Mouse (Mus musculus) frontal cortex, postnatal 14 days (tissue): ENCODE data around the gene Pecr.
A peak's percentile ranks its signal among the peaks of the same experiment; 100 is the strongest.
"Not testable (repeated sequence)": the region's sequence is repeated elsewhere in the genome, so short reads cannot be mapped to it uniquely, and the experiment has no call there.

ENCODE experiments used
- DNase-seq, 2 experiments: peaks; one replicate each; pipeline ENCODE4 v3.0.0; 2022; ENCODE audit warnings: low spot score in 2 of 2

The Pecr gene

GRCm38 (mm10) chr1:72288527-72289150, 4.5 kb upstream of the Pecr start:
- no peak for DNase-seq

GRCm38 (mm10) chr1:72287893-72288292, 3.8 kb upstream of the Pecr start:
- no peak for DNase-seq

- DNase-seq = no peak
Measured at GRCm38 (mm10) chr1:72286904-72287303, 2.8 kb upstream of the Pecr start.

GRCm38 (mm10) chr1:72284539-72284938, 425 bp upstream of the Pecr start:
- no peak for DNase-seq

- no peak for DNase-seq
Measured at GRCm38 (mm10) chr1:72282604-72283003, 1.5 kb downstream of the Pecr start.

GRCm38 (mm10) chr1:72278085-72278484, 6.0 kb downstream of the Pecr start:
- DNase-seq = no peak

GRCm38 (mm10) chr1:72263099-72263498, 21.0 kb downstream of the Pecr start:
- no peak for DNase-seq

GRCm38 (mm10) chr1:72256381-72257256, 27.5 kb downstream of the Pecr start:
- DNase-seq = no peak

GRCm38 (mm10) chr1:72255854-72256175, 28.3 kb downstream of the Pecr start:
- no peak for DNase-seq

GRCm38 (mm10) chr1:72255062-72255853, 28.9 kb downstream of the Pecr start:
- DNase-seq = peak; percentile 39 to 62

- DNase-seq = peak; percentile 70 to 71
Measured at GRCm38 (mm10) chr1:72254545-72255061, 29.5 kb downstream of the Pecr start.

- no peak for DNase-seq
Measured at GRCm38 (mm10) chr1:72253881-72254491, 30.1 kb downstream of the Pecr start.

- no peak for DNase-seq
Measured at GRCm38 (mm10) chr1:72251806-72252205, 32.3 kb downstream of the Pecr start.

- DNase-seq = not testable (repeated sequence)
Measured at GRCm38 (mm10) chr1:72248226-72248737, 35.8 kb downstream of the Pecr start.

- peak in 1 of 2 experiments; percentile 28 for DNase-seq
Measured at GRCm38 (mm10) chr1:72244317-72245036, 39.6 kb downstream of the Pecr start.

GRCm38 (mm10) chr1:72243656-72244316, 40.3 kb downstream of the Pecr start:
- DNase-seq = peak; percentile 91

- DNase-seq = no peak
Measured at GRCm38 (mm10) chr1:72242581-72243143, 41.5 kb downstream of the Pecr start.

GRCm38 (mm10) chr1:72239113-72239512, 45.0 kb downstream of the Pecr start:
- DNase-seq = not testable (repeated sequence)

- DNase-seq = no peak
Measured at GRCm38 (mm10) chr1:72238016-72238580, 46.0 kb downstream of the Pecr start.
